Mouse (Mus musculus) E14TG2a.4 (cell line): ENCODE measurements at regions not wholly inside any gene's neighbourhood (a gene's known extent, or its start where the extent isn't known, plus 50 kb on each side); places are given as distances from the start of the nearest gene placed in this dataset.

Experiments used
- CTCF ChIP-seq: conservative IDR thresholded peaks from 2 replicates; pipeline ENCODE4 v1.5.1; 2014; ENCODE audit warnings: low read length
- NANOG ChIP-seq: IDR thresholded peaks from 2 replicates; pipeline ENCODE4 v1.6.1; 2014; ENCODE audit warnings: borderline replicate concordance, low read length, mixed read lengths
- POU5F1 ChIP-seq: IDR thresholded peaks from 2 replicates; pipeline ENCODE4 v1.6.1; 2014; ENCODE audit warnings: low read length, borderline replicate concordance

DNA sequence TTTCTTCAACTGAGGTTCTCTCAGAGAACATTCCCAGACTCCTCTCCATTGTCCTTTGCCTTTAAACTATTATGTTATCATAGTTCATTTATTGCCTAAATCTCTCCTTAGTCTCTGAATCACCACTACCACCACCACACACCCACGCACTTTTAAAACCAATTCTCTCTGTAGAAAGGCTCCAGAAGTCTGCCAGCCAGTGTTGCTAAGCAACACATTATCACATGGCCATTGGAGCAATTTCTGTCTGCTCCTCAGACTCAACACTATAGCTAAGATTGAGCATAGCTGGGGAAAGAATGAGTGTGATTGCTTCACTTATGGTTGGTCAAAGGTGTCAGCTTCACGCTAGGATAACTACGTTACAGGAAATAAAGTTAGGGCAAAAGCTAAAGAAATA is 59.3 kb downstream of the Trap1a start:
- TF ChIP-seq CTCF (no peak), POU5F1 (no peak), NANOG (no peak)
